Mouse (Mus musculus): ENCODE data around the gene Vdr. TPM values are rescaled to one million over a fixed set of nuclear protein-coding genes. Genes with fewer than 3 reads are reported as not detected.

Vdr gene
- polyA plus RNA-seq, 1 experiment from 2014 or later: not detected

GRCm38 (mm10) chr15:97828901-97829338, 81.5 kb downstream of the Vdr start:
- Histone ChIP-seq H3K27ac (replicated peaks; ENCODE audit: low read depth, low read length) (0 out of 2 replicates have a peak overlapping the region, but pooled peaks have one; percentile 16), H3K4me2 (ENCODE audit: low read length) (peak overlapping the region; percentile 71), H3K27me3 (ENCODE audit: control insufficient read depth, insufficient read depth, low read length) (no peaks in the 10 kb centered on the region), H3K9ac (replicated peaks; ENCODE audit: low read length) (no peak overlapping the region), H3K36me3 (ENCODE audit: control insufficient read depth, insufficient read depth, low read length) (0 out of 2 replicates have a peak, but pooled peaks cover 2% of the 10 kb centered on the region), H3K9me3 (ENCODE audit: control insufficient read depth, low read length) (no peaks in the 10 kb centered on the region), H3K4me3 (replicated peaks; ENCODE audit: low read depth, low read length) (no peak overlapping the region), H3K4me1 (ENCODE audit: control insufficient read depth, insufficient read depth, low read length) (peaks cover 49% of the 10 kb centered on the region)
- 58% methylated on average over 5 of the region's 5 CpGs for WGBS
- ATAC-seq (ENCODE audit: low FRiP score, low TSS enrichment): no peak
- no peak for DNase-seq

DNA sequence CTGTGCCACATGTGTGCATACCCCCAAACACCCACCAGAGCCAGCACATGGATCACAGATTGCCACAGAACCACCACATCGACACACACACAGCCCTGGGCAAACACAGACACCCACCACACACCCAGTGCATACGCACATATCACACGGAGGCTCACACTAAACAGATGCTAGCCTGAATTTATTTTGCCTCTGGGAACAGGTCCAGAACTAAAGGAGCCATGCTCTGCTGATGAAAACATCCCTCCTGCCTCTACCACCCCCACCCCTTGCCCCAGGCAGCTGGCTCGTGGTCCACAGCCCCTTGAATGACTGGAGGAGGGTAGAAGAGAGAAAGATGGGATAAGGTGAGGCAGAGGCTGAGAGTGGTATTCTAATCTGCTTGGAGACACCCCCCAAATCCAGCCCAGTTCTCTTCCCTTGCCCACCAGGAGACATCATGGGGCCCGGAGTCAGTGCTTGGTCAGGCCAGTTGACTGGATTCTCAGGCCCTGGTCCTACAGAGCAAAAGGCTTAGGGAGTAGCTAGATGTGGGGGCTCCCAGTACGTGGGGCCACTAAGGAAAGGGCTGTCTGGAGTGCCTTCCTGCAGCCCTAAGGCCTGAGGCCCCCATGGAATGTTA, 82.1 kb downstream of the Vdr start:
- no peak overlapping the region; the same call in 1 of the 2 replicates for H3K9ac ChIP-seq (replicated peaks; ENCODE audit: low read length)
- DNase-seq: no peak
- peak overlapping the region; percentile 16; the same call in 1 of the 2 replicates for H3K27ac ChIP-seq (replicated peaks; ENCODE audit: low read depth, low read length)
- 0 out of 2 replicates have a peak, but pooled peaks cover 2% of the 10 kb centered on the region for H3K36me3 ChIP-seq (ENCODE audit: control insufficient read depth, insufficient read depth, low read length)
- peak overlapping the region; percentile 71 for H3K4me2 ChIP-seq (ENCODE audit: low read length)
- WGBS: 46% methylated on average over 6 of the region's 6 CpGs
- no peaks in the 10 kb centered on the region for H3K27me3 ChIP-seq (ENCODE audit: control insufficient read depth, insufficient read depth, low read length)
- no peaks in the 10 kb centered on the region for H3K9me3 ChIP-seq (ENCODE audit: control insufficient read depth, low read length)
- H3K4me3 ChIP-seq (replicated peaks; ENCODE audit: low read depth, low read length): no peak overlapping the region
- H3K4me1 ChIP-seq (ENCODE audit: control insufficient read depth, insufficient read depth, low read length): peaks cover 54% of the 10 kb centered on the region
- ATAC-seq (ENCODE audit: low FRiP score, low TSS enrichment): no peak

DNA sequence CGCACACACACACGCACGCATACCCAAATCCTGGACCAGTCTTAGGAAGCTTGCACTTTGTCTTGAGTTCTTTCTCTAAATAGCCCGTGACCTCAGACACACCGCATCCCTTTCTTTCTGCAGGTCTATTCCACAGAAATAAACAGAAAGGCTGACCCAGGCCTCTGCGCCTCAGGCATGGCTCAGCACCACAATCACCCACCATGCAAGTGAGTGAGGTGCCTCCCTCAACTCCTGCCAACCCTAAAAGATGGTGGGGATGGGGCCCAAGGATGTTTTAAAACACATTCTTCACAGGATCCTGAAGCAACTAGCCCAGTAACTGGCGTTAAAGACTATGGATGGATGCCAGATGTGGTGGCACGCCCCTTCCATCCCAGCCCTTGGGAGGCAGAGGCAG, 83.0 kb downstream of the Vdr start:
- Histone ChIP-seq H3K9me3 (ENCODE audit: control insufficient read depth, low read length) (no peaks in the 10 kb centered on the region), H3K9ac (replicated peaks; ENCODE audit: low read length) (no peak overlapping the region), H3K4me1 (ENCODE audit: control insufficient read depth, insufficient read depth, low read length) (peaks cover 62% of the 10 kb centered on the region), H3K27me3 (ENCODE audit: control insufficient read depth, insufficient read depth, low read length) (no peaks in the 10 kb centered on the region), H3K4me3 (replicated peaks; ENCODE audit: low read depth, low read length) (no peak overlapping the region), H3K36me3 (ENCODE audit: control insufficient read depth, insufficient read depth, low read length) (0 out of 2 replicates have a peak, but pooled peaks cover 2% of the 10 kb centered on the region), H3K4me2 (ENCODE audit: low read length) (no peak overlapping the region), H3K27ac (replicated peaks; ENCODE audit: low read depth, low read length) (no peak overlapping the region)
- DNase-seq (no peak), ATAC-seq (ENCODE audit: low FRiP score, low TSS enrichment) (no peak)
- 89% methylated on average over 8 of the region's 8 CpGs for WGBS

DNA sequence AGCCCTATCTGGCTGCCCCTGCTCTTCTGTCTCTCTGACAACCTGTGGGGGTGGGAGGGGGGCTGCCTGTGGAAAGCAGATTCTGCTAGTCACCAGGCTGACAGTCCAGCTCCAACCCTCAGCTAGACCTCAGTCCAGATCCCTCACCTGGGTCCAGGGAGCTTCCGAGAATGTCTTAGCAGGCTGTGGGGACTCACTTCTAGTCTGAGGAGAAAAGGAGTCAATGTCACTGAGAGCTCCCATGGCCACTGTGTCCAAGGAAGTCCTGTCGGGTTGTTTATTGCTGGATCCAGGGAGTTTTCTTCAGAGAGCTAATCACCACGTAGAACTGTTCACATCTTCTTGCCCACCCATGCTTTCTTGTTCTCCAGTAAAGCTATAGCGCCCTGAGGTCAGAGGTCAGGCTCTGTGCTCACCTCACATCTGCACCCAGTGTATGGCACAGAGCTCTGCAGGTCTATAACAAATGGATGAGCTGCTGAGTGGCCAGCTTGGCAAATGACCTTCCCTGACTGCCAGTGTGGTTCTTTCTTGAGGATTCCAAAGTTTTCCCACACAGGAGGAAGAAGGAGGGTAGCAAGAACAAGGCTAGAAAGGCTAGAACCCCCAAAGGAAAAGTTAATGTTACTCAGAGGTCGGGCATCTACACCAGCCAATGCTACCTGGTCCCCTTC, 83.7 kb downstream of the Vdr start:
- H3K9ac ChIP-seq (replicated peaks; ENCODE audit: low read length): no peak overlapping the region

DNA sequence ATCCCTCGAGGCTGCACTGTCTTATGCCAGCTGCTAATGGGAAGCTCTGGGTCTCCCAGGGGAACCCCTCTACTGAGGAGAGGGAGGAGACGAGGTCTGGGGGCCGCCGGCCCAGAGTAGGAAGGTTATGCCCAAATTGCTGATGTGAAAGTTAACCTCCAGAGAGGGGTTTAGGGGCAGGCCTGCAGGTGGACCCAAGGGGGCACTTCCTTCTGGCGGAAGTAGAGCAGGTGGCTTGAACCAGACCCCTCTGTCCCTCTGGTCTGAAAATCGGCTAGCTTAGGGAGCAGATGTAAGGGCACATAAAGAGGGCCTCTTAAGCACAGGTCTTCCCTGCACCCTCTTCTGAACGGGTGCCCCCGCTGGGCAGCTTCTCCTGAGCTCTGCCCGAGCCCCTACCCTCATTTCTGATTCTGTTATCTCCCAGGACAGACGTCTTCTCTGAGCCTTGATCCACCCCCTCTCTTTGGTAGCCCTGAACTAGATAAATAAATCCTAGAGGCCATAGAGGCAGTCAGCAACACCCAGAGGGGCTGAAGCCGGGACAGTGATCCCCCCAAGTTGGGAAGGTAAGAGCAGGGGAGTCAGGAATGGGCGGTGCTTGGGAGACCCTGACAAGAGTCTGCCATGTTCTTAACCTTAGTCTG, 84.4 kb downstream of the Vdr start:
- no peak overlapping the region for H3K27ac ChIP-seq (replicated peaks; ENCODE audit: low read depth, low read length)
- WGBS: 39% methylated on average over 12 of the region's 12 CpGs
- peak overlapping the region; percentile 38 for H3K4me2 ChIP-seq (ENCODE audit: low read length)
- H3K4me1 ChIP-seq (ENCODE audit: control insufficient read depth, insufficient read depth, low read length): peaks cover 65% of the 10 kb centered on the region
- peak; percentile 40 for DNase-seq
- H3K9me3 ChIP-seq (ENCODE audit: control insufficient read depth, low read length): no peaks in the 10 kb centered on the region
- H3K4me3 ChIP-seq (replicated peaks; ENCODE audit: low read depth, low read length): no peak overlapping the region
- H3K36me3 ChIP-seq (ENCODE audit: control insufficient read depth, insufficient read depth, low read length): 0 out of 2 replicates have a peak, but pooled peaks cover 2% of the 10 kb centered on the region
- ATAC-seq (ENCODE audit: low FRiP score, low TSS enrichment): no peak
- no peaks in the 10 kb centered on the region for H3K27me3 ChIP-seq (ENCODE audit: control insufficient read depth, insufficient read depth, low read length)
- peak overlapping the region; percentile 23; the same call in 1 of the 2 replicates for H3K9ac ChIP-seq (replicated peaks; ENCODE audit: low read length)

More for the DNA sequence above, 83.7 kb downstream of the Vdr start:
- H3K4me1 ChIP-seq (ENCODE audit: control insufficient read depth, insufficient read depth, low read length): peaks cover 65% of the 10 kb centered on the region
- H3K27ac ChIP-seq (replicated peaks; ENCODE audit: low read depth, low read length): no peak overlapping the region
- WGBS: 75% methylated on average over 5 of the region's 5 CpGs
- 0 out of 2 replicates have a peak, but pooled peaks cover 2% of the 10 kb centered on the region for H3K36me3 ChIP-seq (ENCODE audit: control insufficient read depth, insufficient read depth, low read length)
- DNase-seq (no peak), ATAC-seq (ENCODE audit: low FRiP score, low TSS enrichment) (no peak)
- H3K27me3 ChIP-seq (ENCODE audit: control insufficient read depth, insufficient read depth, low read length): no peaks in the 10 kb centered on the region
- H3K9me3 ChIP-seq (ENCODE audit: control insufficient read depth, low read length): no peaks in the 10 kb centered on the region
- no peak overlapping the region for H3K4me2 ChIP-seq (ENCODE audit: low read length)
- no peak overlapping the region for H3K4me3 ChIP-seq (replicated peaks; ENCODE audit: low read depth, low read length)

DNA sequence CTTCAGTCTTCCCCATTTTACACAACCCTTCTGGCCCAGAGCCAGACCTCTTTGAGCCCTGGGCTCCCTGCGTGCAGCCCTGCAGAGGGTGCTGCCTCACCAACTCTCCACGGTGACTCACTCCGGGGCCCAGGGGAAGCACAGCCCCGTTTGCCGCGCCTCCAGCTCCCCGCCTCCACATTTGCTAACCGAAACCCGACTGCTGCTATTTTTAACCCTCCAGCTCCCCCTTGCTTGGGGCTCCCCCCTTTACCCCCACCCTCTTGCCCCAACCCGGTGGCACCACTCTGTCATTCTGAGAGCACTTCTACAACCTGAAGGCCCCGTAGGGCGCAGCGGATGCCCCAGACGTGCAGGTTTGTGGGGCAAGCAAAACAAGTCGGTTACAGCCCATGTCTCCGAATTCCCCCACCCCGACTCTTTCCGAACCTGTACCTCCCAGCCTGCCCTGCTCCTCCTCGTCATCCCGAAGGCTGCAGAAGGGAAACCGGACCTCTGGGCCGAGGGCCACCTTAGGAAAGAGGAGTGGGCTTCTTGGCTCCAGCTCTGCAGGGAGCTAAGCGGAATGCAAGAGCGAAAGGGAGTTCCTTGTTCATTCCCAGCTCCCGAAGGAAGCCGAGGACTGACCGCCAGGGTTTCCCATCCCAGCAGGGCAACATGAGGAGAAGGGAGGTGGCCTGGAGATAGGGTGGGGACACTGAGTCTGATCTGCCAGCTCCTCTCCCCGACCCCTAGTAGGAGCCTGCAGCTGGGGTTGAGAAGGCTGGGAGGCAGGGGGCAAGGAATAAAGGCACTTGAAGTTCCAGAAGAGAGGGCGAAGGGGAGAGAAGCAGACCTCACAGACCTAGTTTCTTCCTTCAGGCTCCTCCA, 85.1 kb downstream of the Vdr start:
- 10% methylated on average over 29 of the region's 29 CpGs for WGBS
- H3K36me3 ChIP-seq (ENCODE audit: control insufficient read depth, insufficient read depth, low read length): 0 out of 2 replicates have a peak, but pooled peaks cover 2% of the 10 kb centered on the region
- H3K9ac ChIP-seq (replicated peaks; ENCODE audit: low read length): peak overlapping the region; percentile 23
- H3K9me3 ChIP-seq (ENCODE audit: control insufficient read depth, low read length): no peaks in the 10 kb centered on the region
- H3K4me2 ChIP-seq (ENCODE audit: low read length): peak overlapping the region; percentile 38
- DNase-seq (peak; percentile 64), ATAC-seq (ENCODE audit: low FRiP score, low TSS enrichment) (no peak)
- H3K4me3 ChIP-seq (replicated peaks; ENCODE audit: low read depth, low read length): no peak overlapping the region
- H3K27me3 ChIP-seq (ENCODE audit: control insufficient read depth, insufficient read depth, low read length): no peaks in the 10 kb centered on the region
- no peak overlapping the region; the same call in 1 of the 2 replicates for H3K27ac ChIP-seq (replicated peaks; ENCODE audit: low read depth, low read length)
- H3K4me1 ChIP-seq (ENCODE audit: control insufficient read depth, insufficient read depth, low read length): peaks cover 61% of the 10 kb centered on the region

GRCm38 (mm10) chr15:97824042-97824441, 86.4 kb downstream of the Vdr start:
- no peak overlapping the region for H3K4me3 ChIP-seq (replicated peaks; ENCODE audit: low read depth, low read length)
- no peaks in the 10 kb centered on the region for H3K27me3 ChIP-seq (ENCODE audit: control insufficient read depth, insufficient read depth, low read length)
- H3K4me1 ChIP-seq (ENCODE audit: control insufficient read depth, insufficient read depth, low read length): peaks cover 49% of the 10 kb centered on the region
- 0 out of 2 replicates have a peak, but pooled peaks cover 2% of the 10 kb centered on the region for H3K36me3 ChIP-seq (ENCODE audit: control insufficient read depth, insufficient read depth, low read length)
- no peak overlapping the region for H3K4me2 ChIP-seq (ENCODE audit: low read length)
- no peak for DNase-seq
- WGBS: 85% methylated on average over 6 of the region's 6 CpGs
- ATAC-seq (ENCODE audit: low FRiP score, low TSS enrichment): no peak
- H3K9ac ChIP-seq (replicated peaks; ENCODE audit: low read length): no peak overlapping the region
- no peaks in the 10 kb centered on the region for H3K9me3 ChIP-seq (ENCODE audit: control insufficient read depth, low read length)
- no peak overlapping the region for H3K27ac ChIP-seq (replicated peaks; ENCODE audit: low read depth, low read length)

DNA sequence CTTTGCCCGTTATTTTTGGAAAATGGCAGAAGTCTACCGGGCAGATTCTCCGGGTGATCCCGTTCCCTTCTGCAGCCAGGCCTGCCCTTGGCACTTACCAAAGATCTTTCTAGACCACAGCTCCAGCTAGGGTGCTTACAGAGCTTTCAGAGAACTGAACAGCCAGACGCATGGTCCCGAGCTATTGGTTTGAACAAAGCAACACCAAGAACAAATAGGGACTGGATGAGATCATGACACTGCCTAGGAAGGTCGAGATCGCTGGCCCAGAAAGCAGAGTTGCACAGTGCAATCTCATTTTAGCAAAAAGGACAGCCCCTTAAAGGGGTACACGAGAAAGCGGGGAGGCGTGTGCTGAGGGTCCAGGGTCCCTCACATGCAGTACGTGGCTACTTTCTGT, 87.0 kb downstream of the Vdr start:
- Histone ChIP-seq H3K4me2 (ENCODE audit: low read length) (0 out of 2 replicates have a peak overlapping the region, but pooled peaks have one; percentile 3), H3K9ac (replicated peaks; ENCODE audit: low read length) (no peak overlapping the region), H3K9me3 (ENCODE audit: control insufficient read depth, low read length) (no peaks in the 10 kb centered on the region), H3K4me3 (replicated peaks; ENCODE audit: low read depth, low read length) (no peak overlapping the region), H3K27ac (replicated peaks; ENCODE audit: low read depth, low read length) (no peak overlapping the region), H3K4me1 (ENCODE audit: control insufficient read depth, insufficient read depth, low read length) (peaks cover 43% of the 10 kb centered on the region), H3K36me3 (ENCODE audit: control insufficient read depth, insufficient read depth, low read length) (0 out of 2 replicates have a peak, but pooled peaks cover 2% of the 10 kb centered on the region), H3K27me3 (ENCODE audit: control insufficient read depth, insufficient read depth, low read length) (no peaks in the 10 kb centered on the region)
- 61% methylated on average over 12 of the region's 12 CpGs for WGBS
- ATAC-seq (ENCODE audit: low FRiP score, low TSS enrichment) (no peak), DNase-seq (no peak)
